Mouse (Mus musculus): ENCODE measurements around the gene Ccdc97.

GRCm38 (mm10) chr7:25685926-25686470 lies 32.9 kb downstream of the Ccdc97 start:
- TF ChIP-seq CTCF (IDR thresholded peaks at IDR 0.05; ENCODE audit: low read depth), result no peak
- TF ChIP-seq EP300 (IDR thresholded peaks at IDR 0.05; ENCODE audit: low read depth), result no peak
